Mouse (Mus musculus) telencephalon, adult 2 months (tissue): Measurements from ENCODE around the gene Tax1bp3.

Experiments used
- DNase-seq: peaks from one replicate; pipeline ENCODE4 v3.0.0-alpha.2; 2011; ENCODE audit warnings: low read depth, low spot score

Gene Tax1bp3

DNA sequence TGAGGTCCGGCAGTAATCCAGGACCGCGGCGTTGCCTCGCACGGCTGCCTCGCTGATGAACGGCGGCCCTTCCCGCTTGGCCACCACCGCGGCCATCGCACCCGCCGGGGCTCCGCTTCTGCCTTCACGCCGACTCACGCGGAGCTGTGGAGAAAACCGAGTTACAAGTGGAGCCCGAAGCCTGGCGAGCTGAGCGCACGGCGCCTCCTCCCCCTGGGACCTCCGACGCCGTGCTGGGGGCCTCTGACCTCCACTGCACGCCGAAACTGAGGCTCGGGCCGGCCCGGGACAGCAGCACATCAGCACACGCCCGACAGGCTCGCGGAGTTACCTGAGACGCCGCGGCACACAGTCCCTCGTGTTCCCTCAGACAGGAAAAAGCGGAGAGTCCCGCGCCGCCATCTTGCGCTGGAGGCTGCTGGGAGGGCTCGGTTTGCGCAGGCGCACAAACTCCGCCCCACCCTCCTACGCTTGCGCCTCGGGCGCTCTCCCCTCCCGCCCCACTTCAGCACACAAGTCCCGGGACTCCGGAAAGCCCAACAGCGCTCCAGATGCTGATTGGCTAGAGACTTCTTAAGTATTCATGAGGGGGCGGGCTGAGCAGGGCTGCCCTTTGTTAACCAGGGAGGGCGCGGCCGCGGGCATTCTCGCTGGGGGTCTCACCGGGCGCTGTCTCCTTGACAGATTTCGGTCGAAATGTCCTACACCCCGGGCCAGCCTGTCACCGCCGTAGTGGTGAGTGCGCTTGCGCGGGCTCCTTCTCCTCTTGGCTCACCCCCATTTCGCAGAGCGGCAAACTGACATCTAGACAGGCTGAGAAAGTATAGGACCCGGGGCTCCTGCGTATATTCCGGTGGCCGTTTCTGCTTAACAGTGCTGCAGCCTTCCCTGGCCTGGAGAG is at the start of gene Tax1bp3, which contains the start of gene Emc6:
TSS of gene Tax1bp3 (plus strand) at position 476 of the 901 bp plus-strand sequence.
TSS of gene Emc6 (minus strand) at position 430 of the 901 bp plus-strand sequence.
- DNase-seq, result peak; percentile 98

DNA sequence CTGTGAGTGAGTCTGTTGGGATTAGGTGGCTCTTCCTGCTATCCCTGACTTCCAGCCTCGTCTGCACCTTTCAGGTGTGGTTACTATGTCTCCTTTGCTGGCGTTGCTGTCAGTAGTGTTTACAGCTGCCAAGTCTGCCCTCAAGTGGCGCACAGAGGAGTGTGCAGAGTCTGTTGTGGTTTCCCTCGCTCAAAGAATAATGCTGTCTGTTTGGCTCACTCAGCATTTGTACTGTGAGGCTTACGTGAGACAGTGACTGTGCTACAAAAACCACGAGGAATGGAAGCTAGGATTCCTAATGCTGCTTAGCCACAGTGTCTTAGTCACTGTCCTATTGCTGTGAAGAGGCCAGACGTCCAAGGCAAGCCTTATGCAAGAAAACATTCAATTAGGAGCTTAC is 45.9 kb upstream of the Tax1bp3 start:
- DNase-seq, result no peak

DNA sequence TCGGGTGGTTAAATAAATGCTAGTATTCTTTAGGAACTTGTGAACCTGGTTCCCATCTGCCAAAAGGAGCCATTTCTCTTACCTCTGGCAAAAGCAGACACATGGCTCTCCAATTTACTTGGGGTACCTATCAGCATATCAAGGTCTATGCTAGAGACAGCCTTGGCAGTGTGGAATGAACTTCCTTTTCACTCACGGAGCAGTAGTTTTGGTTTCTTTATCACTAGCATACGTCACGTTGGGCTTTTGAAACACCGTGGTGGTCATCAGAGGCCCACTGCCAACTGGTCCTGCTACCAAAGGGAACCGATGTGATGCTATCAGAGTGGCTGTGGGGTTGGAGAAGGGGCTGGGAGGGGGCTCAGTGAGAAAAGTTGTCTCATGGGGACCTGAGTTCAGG is 43.9 kb upstream of the Tax1bp3 start:
- DNase-seq, result no peak

DNA sequence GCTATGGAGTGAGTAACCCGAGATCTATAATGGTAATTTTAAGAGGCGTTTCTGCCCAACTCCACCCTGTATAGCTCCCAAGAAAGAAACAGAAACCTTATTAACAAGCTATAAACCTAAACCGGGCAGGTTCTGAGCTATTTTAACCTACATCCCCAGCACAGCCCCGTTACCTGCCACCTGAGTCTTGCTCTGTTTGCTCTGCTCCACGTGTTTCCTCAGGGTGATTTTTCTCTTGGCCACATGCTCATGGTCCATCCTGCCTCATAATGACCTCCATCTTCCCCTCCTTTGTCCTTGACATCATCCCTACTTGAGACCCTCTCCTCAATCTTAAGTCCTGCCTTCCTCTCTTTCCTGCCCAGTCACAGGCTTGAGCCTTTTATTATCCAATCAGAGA is 42.7 kb upstream of the Tax1bp3 start:
- DNase-seq, result no peak

DNA sequence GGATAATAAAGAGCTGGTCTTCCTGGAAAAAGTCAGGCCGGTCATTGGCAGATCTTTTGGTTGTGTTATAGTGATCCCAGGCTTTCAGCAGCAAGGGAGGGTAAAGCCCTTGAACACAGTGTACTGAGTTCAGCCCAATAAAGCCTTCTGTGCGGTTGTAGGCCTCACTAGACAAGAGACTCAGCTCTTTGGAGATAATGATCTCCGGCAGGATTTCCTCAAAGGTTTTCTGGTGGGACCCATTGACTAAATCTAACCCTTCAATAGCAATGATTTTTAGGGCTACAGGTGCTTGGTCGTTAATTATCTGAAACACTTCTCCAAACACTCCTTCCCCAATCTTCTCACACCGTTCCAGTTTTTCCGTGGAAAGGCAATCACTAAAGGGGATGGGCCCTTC is 40.3 kb upstream of the Tax1bp3 start:
- DNase-seq, result no peak

DNA sequence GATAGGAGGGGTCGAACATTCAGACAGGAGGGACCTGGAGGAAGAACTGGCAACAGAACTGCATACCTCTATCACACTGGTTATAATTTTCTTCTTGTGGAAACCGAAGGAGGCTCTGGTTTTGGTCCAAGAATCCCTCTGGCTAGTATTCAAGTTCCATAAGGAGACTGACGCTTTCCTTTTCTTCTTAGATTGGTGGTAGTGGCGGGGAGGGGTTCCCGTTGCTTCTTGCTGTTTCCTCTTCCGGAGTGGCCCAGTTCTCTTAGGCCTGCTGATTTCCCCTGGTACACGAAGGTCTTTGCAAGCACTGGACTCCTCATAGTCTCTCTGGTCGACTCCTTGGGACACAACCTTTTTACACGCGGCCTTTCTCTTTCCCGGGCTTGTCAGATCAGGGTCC is 39.8 kb upstream of the Tax1bp3 start:
- DNase-seq, result no peak

DNA sequence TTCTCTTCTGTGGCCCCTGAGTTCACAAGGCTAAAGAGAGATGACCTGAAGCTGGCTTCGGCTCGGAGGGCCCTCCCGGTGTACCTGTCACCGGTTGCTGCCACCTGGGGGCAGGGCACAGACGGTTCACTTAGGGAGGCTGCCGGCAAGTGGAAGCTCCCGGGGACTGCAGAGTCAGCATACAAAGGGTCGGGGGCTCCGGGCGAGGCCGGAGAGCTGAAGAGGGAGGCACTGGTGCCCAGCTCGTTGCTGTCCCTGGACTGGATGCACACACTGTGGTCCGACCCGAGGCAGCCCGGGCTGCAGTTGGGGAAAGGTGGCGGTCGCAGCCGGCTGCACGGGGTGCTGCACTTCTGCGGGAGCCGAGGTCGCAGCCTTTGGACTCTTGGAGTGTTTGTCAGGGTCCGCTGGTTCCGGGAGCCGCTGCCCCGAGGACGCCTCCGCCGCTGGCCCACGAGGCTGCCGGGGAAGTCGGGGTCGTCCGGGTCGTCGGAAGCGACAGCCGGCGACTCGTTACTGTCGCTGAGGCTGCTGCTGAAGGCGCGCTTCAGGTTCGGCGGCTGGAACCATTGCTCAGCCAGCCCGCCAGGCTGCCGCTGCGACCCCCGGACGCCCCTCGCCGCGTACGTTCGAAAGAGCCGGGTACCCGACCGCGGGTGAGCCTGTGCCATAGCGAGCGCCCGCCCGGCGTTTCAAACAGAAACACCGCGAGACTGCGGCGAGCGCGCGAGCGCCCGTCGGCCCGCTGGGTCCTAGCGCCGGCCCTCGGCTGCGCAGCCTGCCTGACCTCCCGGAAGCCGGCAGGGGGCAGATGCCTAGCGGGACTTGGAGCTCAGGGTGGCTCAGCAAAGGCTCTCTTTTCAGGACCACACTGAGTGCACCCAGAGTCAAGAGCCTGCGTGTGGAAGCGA is 39.0 kb upstream of the Tax1bp3 start, which contains the start of gene Haspin:
TSS of gene Haspin (minus strand) at position 704 of the 911 bp plus-strand sequence.
- DNase-seq, result peak; percentile 49

DNA sequence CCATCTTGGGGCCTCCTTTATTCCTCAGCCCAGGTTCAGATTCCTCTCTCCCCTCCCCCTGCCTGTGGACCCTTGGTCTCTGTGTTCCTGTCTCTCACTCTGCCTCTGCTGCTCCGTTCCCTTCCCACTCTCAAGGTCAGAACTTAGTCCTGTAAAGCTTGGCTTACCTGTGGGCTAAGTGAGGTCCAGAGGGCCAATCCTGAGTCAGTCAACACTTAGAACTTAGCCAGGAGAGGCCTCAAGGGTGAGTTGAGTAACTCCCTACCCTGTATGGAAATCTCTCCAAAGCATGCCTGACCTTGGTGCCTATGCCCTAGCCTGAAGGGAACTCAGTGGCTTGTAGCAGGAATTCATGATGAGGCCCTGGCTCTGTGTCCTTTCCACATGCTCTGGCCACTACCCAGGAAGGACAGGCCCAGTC is 32.6 kb upstream of the Tax1bp3 start:
- no peak for DNase-seq

DNA sequence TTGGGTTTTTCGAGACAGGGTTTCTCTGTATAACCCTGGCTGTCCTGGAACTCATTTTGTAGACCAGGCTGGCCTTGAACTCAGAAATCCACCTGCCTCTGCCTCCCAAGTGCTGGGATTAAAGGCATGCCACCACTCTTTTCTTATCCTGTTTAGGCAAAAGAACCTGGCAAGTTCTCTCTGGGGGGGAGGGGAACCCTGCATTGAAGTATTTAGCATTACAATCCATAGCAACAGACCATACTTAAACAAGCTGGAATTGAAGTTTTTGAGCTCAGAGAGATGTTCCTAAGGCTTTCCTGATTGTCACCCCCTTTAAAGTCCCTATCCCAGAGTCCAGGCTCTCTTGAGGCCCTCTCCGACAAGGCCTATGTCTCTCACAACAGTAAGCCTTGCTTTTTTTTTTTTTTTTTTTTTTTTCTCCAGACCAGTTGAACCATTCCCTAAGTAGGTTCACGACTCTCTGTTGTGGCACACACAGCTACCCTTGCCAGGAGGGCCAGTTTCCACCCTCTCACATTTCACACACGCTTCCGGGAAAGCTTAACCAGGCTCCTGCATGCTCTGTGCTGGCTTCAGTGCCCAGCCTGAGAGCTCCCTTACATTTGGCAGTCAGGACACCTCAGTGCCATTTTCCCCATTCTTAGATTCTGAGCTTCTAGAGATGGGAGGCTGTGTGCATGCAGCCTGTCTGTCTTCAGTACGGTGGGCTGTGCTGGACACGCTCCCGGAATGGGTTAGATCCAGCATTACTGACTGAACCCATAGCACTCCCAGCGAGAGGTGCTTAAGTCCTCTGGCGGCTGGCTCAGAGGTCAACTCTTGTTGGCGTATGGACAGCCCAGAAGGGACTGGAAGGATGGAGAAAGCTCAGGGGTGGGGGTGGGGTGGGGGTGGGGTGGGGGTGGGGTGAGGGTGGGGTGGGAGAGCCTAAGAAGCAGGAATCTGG is 30.6 kb upstream of the Tax1bp3 start:
- no peak for DNase-seq

DNA sequence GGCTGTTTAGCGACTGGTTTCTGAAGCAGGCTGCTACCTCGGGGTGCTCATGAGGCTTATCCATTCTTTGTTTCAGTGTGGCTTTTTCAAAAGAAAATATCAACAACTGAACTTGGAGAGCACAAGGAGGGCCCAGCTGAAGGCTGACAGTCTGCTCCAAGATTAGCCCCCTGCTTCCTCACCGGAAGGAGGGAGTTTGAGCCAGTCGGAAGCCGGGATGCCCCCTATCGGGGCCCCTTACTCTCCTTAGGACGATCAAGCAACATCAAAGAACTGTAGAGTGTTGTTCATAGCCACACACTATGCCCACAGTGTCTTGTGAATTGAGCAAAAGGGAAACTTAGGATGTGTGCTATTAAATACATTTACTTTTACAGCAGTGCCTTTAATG is 29.9 kb upstream of the Tax1bp3 start:
- no peak for DNase-seq

DNA sequence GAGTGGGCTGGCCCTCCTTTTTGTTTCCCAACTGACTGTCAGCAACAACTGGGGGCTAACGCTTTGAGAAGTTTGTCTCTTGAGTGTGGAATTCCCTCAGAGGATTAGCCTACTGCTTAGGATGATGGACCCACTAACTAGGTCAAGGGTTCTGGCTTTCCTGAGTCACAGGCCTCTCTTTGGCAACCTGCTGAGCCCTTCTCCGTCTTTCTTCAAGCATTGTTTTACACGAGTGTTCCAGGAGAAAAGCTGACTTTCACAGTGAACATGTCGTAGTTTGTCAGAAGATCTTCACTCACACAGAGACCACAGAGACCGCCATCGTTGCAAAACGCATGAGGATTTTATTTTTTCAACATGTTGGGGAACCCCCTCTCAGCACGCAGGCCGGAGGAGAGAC is 28.7 kb upstream of the Tax1bp3 start:
- no peak for DNase-seq

DNA sequence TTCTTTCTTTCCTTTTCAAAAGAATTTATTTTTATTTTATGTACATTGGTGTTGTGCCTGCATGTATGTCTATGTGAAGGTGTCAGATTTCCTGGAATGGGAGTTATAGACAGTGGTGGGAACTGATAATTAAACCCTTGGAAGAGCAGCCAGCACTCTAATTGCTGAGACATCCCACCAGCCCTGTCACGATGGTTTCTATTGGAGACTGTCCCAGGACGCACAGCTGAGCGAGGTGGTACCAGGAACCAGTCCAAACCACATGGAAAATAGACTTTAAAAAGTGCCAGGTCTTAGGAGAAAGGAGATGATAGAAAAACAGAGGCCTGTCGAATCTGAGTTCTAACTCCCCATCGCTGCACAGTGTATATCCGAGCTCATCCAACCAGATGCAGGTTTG is 21.8 kb upstream of the Tax1bp3 start:
- no peak for DNase-seq

DNA sequence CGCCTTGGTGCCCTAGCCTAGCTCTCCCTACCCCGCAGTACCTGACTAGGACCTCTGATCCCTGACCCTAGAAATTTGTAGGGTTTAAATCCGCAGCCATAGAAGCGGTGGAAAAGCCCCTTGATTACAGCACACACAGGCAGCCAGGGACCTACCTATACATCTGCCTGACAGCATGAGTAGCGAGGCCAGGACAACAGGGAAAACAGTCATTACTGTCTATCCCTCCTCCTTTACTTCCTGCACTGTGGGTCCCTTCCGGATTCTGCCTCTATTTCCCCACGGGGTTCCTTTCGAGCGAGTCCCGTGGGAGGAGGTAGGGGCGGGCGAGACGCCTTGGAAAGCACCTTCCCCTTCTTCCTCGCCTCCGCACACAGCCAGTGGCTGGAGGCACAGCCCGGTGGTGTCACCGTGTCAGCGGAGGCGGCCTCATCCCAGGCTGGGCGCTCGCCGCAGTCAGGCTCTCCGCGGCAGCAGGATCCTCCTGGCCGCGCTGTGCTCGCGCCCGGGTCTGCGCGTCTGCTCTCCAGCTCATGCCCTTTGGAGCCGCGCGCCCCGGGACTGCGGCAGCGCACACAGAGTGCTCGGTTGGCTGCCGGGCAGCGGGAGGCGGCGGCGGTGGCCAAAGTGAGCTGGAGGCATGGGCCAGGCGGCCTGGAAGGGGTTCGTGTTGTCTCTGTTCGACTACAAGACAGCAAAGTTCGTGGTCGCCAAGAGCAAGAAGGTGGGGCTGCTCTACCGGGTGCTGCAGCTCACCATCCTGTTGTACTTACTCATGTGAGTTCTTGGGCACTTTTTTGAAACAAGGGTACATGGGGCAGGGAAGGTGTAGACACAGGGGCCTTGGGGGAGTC is 16.7 kb upstream of the Tax1bp3 start, which contains the start of gene P2rx5:
TSS of gene P2rx5 (plus strand) at position 465 of the 854 bp plus-strand sequence.
- DNase-seq, result no peak

DNA sequence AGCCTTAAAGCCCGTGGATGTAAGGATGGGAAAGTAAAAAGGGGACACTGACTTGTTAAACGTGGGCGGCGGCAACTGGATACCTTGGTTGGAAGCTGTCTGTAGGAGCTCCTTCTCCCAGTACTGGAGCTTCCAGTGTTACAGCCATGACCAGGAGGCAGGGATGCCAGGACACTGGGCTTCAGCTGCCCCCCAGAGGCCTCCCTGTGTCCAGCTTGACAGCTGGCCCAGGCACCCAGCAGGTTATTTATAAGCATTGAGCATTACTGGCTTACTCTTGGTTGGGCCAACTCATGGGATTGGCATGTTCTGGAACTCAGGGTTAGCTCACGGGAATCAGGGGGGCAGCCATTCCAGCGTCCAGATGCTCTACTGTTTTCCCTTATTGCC is 16.1 kb upstream of the Tax1bp3 start:
- DNase-seq, result no peak

DNA sequence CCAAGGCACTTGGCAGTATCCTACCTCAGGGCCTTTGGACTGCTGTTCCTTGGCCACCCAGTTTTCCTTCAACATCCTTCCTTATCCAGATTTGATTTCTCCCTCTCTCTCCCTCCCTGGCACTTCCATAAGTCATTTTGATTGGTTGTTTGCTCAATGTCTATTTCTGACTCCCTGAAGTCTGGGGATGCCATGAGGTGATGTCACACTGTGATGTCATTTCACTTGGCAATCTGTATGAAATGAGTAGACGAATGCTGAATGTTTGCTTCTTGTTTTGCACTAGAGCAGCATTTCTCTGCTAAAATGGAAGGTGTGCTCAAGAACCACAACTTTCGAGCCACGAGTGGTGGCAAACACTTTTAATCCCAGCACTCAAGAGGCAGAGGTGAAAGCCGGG is 15.3 kb upstream of the Tax1bp3 start:
- no peak for DNase-seq

DNA sequence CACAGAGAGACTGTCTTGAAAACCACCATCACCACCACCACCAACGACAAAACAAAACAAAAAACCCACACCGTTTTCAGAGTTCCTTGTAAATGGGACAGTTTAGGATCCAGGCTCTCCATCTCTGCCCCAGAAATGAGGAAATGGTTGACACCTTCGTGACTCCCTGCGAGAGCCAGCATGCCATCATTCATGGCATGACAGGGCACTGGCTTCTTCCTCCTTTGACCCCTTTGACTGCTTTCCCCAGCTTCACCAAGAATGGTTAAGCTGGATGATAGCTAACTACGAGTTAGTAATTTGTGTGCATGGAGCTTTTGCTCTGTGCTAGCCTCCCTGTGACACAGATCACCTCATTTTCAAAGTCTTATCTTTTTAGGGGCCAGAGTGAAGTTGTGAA is 14.6 kb upstream of the Tax1bp3 start:
- DNase-seq, result no peak

DNA sequence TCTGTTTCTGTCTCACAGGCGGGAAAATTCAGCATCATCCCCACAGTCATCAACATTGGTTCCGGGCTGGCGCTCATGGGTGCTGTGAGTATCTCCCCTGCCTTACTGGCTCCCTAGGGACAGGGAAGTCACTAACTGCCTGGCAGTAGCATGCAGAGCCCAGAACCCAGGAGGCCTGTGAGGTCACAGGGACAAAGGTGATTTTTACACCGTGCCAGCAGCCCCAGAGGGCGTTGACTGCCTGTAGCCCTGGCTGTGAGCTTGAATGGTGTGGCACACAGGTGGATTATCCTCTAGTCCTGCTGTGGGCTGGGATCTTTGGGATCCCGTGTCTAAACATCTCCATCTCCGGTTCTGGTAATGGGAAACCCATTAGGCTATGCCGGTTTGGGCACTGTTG is 8.8 kb upstream of the Tax1bp3 start:
- DNase-seq, result no peak

DNA sequence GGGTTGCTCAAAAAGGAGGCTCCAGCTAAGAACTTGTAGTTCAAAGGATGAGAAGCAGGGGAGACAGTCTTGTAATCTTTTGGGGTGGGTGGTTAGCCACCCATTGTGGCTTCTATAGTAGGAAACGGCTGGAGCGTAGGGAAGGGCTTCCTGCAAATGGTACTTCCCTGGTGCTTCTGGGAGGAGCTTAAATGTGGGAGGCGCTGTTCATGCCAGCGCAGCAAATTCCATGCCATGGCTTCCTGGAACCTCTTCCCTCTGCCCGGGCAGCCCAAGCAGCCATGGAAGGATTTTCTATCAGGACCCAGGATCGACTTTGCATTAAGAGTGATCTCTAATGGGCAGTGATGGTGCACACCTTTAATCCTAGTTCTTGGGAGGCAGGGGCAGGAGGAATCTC is 8.3 kb upstream of the Tax1bp3 start:
- no peak for DNase-seq

DNA sequence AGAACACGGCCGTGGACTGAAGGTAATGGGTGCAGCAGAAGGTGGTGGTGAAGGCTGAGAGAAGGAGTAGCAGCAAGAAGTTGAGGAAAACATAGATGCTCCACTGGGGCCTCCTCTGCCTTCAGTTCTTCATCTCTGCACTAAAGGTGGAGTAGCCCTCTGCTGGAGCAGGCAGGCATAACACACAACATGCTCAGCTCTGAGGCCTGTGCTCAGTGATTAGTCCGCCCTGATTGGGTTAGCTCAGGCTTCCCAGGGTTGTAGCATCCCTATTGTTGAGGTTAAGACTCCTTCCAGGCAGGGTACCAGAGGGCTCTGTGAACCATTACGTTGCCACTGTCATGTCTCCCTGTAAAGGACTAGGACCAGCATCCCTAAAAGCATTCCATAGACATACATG is 7.7 kb upstream of the Tax1bp3 start:
- DNase-seq, result no peak

DNA sequence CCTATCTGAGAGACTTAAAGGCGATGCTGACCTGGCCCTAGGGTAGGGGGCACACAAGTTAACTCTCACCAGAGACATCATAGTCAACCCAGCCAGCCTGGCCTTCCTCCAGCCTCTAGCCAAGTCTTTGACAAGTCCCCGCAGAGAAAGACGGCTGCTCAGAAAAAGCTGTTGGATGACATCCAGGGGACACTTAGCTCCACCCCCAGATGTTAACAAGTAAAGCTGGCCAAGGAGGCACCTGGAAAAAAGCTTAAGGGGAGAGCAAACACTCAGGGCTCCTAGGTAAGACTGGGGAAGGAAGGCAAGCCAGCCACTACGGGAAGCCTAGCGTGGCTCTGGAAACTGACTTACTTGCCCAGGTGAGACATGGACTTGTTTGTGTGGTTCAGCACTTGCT is 4.7 kb upstream of the Tax1bp3 start:
- DNase-seq, result no peak
